Mouse (Mus musculus) mature B cell (primary cell): ENCODE results near the gene Slmap.
"Not testable (repeated sequence)": the region's sequence is repeated elsewhere in the genome, so short reads cannot be mapped to it uniquely, and the experiment has no call there.

Experiments used
- in situ Hi-C: fragments of 300-500 bp; cut with MboI; formaldehyde crosslinking; loops from 2 replicates; pipeline ENCODE4 v1.14.3; 2019

Slmap gene

GRCm38 (mm10) chr14:26398508-26399160, 136.1 kb downstream of the Slmap start:
- in situ Hi-C loops: no loop called here

- in situ Hi-C loops: no loop called here
Measured at GRCm38 (mm10) chr14:26391866-26392265, 142.9 kb downstream of the Slmap start.

- in situ Hi-C loops: not testable (repeated sequence)
Measured at GRCm38 (mm10) chr14:26388961-26389360, 145.8 kb downstream of the Slmap start.

GRCm38 (mm10) chr14:26386999-26387398, 147.7 kb downstream of the Slmap start:
- in situ Hi-C loops: not testable (repeated sequence)

GRCm38 (mm10) chr14:26385659-26386058, 149.1 kb downstream of the Slmap start:
- in situ Hi-C loops: not testable (repeated sequence)

GRCm38 (mm10) chr14:26379071-26379470, 155.7 kb downstream of the Slmap start:
- in situ Hi-C loops: no loop called here

GRCm38 (mm10) chr14:26376652-26377051, 158.1 kb downstream of the Slmap start:
- in situ Hi-C loops: no loop called here
